Mouse (Mus musculus) frontal cortex, adult 2 months (tissue): ENCODE data around the gene Fabp6. TPM values are rescaled to one million over a fixed set of nuclear protein-coding genes. Genes with fewer than 3 reads are reported as not detected.

Source experiments
- DNase-seq, 2 experiments: peaks; one replicate each; pipeline ENCODE4 v3.0.0; 2022; ENCODE audit warnings: low spot score in 1 of 2; ENCODE audit errors: extremely low spot score in 1 of 2
- polyA plus RNA-seq: library from polyadenylated mRNA; depleted of rRNA; stranded (reverse); fragments of >200 nt; gene quantifications from 2 replicates; pipeline ENCODE4 v1.2.3, GENCODE M21; 2012

The Fabp6 gene
- polyA plus RNA-seq, 1 experiment, result not detected

DNA sequence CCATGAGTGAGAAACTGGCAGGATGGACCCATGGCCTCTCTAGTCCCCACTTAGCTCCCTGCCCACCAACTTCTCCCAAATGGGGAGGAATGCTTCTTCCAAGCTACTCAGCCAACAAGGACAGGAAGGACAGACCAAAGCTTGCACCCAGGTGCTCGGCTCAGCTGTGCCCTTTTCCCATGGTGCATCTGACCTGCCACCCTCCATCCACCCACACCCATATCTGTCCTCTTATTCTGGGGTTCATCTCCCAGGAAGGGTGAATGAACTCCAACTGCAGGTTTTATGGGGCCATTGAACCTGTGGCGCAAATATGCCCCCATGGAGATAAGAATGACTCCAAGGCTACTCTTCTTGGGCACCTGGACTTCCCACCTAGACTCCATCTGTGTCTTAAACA is 2.9 kb upstream of the Fabp6 start:
- DNase-seq, result no peak

DNA sequence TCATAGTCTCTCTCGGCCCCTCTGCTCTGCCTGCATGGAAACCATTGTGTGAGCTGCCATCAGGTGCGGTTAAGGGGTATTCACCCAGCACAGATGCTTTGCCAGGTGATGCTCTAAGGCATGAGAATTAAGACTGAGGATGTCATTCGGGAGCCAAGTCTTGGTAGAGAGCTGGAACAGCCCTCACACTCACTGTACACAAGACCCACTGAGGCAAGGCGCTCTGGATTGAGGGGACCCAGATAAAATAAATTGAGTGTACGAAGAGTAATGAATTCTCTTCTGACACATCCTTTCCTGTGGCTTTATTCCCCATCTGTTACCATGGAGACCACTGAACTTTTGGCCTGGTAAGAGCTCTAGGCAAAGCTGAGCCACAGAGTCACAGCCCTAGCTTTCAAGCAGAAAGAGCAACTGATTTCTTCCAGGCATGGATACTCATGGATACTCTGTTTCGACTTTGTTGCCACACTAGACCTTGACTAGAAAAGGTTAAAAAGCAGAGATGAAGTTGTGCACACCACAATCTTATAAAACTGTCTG is 11.7 kb downstream of the Fabp6 start:
- DNase-seq, result no peak

DNA sequence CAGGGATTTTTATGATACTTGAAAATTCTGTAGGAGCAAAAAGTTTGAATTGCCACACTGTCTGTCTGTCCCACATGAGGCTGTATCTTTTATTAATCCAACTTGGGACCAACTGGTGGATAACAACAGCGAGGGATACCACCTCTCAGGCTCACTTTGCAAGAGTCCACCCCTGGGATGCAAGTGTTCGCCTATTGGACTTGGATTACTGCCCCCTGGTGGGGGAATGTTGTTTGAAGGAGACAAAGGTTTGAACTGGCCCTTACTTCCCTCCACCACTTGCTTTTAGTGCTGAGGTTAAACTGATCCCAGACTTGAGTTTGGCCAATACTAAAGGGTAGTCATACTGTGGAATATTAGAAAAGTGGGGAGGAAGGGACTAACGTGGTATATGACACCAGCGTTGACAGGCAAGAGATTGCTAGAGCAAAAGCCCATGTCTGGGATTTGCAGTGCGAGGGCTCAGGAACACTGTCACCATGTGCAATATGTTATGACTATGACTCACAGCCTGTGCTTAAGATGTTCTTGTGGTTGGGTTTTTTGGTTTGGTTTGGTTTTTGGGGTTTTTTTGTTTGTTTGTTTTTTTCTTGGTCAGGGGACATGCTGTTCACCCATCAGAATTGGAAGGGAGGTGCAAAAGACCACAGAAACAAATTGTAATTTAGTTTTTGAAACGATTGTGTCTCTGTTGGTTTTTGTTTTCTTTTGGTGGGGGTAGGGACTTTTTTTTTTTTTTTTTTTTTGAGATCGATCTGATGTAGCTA is 14.8 kb downstream of the Fabp6 start, which contains the start of gene 4933415A04Rik:
TSS of gene 4933415A04Rik (plus strand) at position 717 of the 767 bp plus-strand sequence.
- DNase-seq, result peak; percentile 17 to 81

DNA sequence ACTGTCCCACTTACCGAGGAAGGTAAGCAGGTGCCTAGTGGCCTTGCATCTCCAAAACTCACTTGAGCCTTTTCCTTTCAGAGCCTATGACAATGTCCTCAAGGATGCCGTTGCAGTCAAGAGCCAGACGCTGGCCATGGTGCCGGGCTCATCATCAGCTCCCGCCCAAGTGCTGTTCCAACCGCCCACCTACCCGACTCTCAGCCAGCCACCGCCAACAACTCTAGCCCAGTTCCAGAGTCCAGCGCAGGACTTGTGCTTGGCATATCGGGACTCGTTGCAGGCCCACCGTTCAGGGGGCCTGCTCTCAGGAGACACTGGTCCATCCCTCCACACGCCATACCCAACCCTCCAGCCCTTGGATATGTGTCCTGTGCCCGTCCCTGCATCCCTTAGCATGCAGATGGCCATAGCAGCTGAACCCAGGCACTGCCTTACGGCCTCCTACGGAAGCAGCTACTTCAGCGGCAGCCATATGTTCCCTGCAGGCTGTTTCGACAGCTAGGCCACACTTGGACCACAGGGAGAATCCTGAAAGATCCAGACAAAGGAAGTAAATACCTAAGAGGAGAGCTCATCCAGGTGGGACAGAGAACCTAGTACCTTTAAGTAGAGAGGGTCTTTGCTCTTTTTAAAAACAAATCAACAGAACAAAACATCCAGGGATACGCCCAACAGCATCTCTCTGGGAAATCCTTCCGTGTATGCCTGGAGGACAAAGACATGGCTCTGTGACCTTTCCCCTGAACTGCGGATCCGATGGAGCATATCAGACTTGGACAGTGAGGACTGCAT is 15.9 kb downstream of the Fabp6 start:
- DNase-seq, result no peak

DNA sequence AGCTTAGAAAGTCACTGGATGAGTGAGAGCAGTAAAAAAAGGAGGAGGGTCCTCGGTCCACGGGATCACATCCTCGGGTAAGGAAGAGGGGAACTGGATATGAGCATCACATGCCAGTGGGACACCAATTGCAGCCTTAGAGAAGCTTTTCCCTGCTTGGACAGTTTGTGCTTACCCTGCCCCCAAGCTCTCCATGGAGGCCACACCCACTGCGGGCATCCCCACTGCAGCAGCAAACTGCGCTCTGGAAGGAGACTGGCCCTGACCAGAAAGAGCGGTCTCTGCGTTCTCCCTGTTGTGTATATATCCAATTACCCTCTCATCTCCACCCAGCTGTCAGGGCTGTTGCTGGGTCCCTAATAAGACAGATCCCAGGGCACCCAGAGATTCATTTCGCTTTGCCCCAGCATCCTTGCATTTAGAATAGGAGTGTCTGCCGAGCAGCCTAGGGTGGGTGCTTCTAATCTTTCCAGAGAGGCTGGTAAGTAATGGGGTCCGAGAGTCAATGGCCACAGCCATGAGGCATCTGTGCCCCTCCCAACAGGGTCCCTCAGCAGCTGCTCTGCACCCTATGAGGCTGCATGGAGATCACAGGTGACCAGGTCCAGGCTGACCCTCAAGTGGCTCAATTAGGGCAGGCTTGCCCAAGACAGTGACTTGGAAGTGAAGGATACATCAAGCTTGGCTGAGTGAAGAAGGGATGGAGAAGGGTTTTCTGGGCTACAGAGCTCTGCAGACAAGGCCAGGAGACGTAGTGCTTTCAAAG is 23.4 kb downstream of the Fabp6 start:
- DNase-seq, result no peak

DNA sequence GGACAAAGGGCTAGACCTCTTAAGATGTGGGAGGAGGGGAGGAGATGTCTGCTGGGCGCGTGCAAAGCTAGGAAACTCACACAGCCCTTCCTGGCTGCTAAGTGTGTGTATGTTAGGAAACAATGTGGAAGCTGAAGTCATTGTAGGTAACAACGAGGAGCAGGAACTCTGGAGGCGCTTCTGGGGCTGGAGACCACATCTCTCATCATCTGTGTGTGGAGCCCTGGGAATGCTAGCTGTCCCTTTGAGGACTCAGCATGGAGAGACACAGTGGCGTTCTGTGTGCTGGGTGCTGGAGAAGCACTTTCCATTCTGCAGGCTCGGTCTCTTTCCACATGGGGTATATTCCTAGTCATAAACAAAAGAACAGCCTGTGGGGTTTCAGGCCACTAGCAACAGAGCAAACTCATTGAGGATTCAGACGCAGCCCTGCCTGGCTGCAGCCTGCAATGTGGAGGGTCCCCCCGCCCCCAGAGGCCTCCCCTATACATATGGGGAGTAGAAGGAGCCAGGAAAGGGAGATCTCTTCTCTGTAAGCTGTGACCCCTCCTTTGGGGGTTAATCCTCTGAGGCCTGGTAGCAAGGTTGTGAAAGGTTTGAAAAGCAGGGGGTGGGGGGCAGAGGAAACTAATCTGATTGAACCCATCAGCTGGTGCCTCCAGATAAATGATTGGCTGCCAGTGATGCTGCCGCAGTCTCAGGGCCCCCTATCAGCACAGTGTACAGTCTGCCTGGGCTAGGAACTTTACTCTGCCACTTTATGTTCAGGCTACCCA is 25.8 kb downstream of the Fabp6 start:
- DNase-seq, result no peak

DNA sequence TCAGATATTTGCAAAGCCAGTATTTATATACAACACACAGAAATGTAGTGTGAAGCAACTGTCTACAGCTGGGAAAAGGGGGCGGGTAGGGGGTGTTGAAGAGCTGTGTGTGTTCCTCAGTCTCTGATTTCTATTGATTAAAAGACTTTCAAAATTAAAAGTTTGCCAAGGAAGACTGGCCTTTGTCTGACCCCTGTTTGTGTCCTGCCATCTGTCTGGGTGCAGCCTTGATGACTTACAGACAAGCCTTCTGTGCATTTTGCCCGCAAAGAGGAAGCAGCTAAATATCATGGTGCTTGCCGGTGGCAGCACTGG is 26.3 kb downstream of the Fabp6 start:
- no peak for DNase-seq

DNA sequence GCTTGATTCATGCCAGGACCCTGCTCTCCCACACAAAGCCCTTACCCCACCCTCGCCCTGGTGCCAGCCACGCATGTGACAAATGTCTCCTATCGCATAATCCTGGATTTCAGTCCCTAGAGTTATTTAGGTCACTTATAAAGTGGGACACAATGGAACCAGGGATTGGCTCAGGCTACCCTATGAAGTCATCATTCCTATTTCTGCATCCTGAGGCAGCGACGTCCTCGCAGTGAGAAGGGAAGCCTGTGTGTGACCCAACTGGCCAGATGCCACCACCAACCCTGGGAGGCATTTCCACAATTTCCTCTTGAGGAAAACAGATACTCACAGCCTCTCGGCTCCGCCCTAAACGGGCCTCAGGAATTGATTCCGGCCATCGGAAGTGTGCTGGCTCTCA is 31.7 kb downstream of the Fabp6 start:
- DNase-seq, result peak in 1 of 2 experiments; percentile 66

DNA sequence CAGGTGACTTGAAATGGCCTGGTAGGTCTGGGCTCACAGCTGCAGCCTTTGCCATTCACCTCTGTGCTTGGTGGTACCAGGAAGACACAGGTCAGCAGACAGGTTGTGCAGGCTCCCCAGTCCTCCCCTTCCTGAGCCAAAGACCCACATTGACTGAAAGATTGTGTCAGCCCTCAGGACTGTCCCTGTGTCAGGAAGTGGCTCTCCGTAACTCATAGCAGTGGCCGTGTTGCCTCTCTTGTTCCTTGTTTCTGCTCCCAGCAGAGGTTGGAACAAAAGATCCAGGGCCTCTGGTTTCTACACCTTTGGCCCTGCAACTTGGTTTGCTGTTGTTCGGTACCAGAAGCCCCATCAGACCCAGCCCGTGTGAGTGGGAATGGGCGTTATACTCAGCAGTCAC is 32.2 kb downstream of the Fabp6 start:
- no peak for DNase-seq

DNA sequence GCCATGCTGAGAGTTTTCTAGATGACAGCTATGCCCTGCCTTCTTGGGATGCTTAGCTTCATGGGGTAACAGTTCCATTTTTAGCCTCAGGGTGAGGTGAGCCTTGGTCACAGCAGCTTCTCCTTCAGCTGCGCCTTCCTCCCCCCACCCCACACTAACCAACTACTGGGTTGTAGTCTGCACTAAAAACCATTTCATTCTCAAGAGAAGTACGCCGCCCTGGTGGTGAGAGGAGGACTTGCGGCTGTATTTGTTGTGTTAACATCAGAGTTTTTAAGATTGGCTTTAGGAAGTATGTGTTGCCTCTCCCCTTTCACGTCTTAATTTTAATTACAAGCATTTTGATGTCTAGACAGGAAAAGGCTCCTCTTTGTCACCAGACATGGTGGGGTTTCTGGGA is 33.1 kb downstream of the Fabp6 start:
- DNase-seq, result peak; percentile 20 to 53

DNA sequence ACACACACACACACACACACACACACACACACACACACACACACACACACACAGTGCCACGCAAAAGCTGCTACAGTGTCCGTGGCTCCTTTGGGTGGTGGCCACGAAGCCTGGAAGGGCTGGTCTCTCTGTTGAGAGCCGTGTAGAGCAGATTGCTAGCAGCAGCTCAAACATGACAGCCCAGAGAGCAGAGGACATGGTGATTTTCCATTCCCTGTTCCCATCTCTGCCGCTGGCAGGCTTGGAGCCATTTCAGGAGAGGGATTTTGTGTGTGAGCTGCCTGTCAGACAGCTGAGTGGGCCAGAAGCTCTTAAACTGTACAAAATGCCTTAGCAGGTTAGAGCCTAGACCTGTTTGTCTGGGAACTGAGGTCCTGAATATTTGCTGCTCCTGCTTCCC is 34.6 kb downstream of the Fabp6 start:
- DNase-seq, result peak in 1 of 2 experiments; percentile 23

DNA sequence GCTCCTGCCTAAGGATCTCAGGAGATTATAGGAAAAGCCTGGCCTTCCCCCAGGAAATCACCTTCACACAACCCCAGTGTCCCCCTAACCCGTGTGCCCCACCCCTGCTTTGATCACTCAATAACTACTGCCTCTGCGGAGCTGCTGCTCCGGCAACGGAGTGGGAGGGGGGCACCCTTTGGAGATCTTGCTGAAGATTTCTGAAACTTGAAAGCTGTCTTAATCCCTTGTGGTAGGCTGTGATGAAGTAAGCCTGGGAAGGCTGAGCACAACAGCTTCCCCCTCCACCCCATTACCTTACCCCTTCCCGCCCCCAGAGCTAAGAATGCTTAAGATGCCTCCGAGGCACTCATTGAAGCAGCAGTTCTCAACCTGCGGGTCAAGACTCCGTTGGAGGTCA is 35.5 kb downstream of the Fabp6 start:
- no peak for DNase-seq

DNA sequence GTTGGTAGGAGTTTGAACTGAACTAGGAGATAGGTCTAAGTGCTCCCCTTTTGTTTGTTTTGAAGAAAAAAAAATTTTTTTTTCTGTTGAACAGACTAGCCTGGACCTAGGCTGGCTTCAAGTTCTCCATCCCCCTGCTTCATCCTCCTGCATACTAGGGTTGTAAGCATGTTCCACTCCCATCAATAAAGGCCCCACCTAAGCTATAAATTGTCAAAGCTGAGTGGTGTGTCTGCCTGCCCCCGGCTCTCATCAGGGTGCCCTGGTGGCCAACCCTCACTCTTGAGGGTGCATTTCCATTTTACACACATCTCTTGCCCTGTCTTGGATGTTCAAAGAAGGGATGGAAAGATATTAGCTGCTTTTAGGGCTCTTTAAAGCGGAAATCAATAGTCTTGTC is 35.9 kb downstream of the Fabp6 start:
- DNase-seq, result no peak

DNA sequence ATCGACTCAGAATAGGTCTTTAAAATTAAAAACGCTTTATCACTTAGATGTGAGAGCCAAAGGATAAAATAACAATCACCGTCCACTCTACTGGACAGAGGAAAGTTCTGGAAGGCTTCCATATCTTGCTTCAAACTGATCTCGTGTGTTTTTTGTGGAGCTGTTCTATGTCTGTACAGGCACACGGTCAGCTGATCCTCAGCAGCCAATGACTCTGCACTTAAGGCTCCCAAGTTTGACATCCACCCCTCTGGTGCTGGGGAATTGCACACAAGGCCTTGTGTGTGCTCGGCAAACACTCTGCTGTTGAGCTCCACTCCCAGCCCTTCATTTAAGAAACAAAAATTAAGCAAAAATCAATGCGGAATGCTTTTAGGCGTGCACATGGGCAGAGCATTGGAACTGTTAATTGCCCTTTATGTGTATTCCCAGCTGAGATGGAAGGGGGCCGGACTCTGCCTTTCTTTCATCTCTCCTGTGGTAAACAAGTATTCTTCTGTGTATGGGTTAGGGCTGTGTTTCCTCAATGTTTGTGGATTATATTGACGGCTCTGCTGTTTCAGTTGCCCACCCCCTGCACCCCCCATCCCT is 37.6 kb downstream of the Fabp6 start:
- no peak for DNase-seq

DNA sequence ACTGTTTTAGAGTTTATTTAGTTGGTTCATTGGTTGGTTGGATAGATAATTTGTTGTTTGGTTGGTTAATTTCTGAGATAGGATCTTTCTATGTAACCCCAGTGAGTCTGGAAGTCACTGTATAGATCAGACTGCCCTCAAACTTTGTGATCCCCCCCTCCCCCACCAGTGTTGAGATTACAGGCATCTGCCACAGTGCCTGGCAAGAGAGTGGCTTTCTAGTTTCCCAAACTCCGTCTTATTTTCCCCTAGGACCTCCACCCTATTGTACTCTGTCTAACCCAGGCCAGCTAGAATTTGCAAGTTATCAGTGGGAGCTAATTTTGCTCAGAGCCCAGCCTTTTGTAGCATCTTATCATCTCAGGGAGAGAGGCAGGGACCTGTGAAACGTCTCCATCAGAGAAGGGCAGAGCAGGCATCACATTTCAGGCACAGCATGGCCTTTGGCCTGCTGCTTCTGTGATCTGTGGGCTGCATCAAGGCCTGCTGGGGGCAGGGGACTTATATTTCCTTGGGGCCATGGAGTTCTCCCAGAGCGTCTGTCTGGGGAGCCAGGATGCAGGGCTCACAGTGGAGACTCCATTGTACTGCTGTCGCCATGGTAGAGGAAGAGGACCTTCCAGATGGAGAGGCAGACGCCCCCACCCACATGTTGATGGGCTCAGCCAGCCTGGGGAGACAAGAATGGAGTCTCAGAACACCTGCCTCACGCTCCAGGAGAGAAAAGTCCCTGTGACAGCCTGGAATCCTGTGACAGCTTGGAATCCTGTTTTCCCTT is 41.6 kb downstream of the Fabp6 start:
- peak; percentile 44 to 52 for DNase-seq

DNA sequence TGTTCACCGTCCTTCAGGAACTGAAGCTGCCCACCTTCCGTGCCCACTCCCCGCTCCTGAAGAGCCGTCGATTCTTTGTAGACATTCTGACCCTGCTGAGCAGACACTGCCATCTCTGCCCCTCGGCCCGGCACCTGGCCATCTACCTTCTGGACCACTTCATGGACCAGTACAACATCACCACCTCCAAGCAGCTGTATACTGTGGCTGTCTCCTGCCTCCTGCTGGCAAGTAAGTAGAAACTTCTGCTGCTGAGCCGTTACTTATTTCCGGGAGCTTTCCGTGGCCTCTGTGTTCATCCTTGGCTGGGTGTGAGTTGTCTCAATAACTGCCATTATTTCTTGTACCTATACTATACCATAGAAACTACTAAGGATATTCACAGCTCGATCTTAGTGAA is 44.8 kb downstream of the Fabp6 start:
- no peak for DNase-seq

DNA sequence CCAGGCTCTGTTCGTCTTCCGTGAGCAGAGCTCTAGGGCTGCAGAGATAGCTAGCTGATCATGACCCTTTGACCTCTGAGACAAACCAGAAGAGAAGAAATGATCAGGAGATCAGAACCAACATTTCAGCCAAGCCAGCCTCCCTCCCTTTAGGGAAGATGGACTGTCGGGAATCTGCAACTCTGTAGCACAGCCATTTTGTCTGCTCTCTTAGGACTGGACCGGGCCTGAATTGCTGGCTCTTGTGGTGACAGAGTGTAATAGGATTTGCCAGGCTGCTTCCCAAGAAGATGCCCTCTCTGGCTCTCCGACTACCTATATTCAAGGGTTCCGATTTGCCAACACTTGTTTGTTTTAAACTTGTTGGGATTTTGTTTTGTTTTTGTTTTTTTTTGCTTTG is 48.7 kb downstream of the Fabp6 start:
- no peak for DNase-seq

DNA sequence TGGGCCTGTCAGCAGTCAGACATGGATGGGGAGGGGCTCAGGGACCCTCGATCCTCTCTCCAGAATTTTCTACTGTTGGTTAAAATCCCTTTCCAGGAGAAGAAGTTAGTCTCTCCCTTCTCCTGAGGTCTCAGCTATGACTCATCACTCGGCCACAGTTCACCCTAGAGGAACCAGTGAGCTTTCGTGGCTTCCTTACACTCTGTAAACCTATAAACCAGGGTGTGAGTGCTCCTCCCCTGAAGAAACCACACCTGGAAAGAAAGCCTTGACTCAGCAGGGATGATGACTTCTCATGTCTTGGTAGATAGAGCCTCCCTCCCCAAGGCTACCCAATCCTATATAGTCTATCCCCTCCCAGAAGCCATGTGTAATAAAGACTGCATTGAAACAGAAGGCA is 49.6 kb downstream of the Fabp6 start:
- DNase-seq, result no peak

DNA sequence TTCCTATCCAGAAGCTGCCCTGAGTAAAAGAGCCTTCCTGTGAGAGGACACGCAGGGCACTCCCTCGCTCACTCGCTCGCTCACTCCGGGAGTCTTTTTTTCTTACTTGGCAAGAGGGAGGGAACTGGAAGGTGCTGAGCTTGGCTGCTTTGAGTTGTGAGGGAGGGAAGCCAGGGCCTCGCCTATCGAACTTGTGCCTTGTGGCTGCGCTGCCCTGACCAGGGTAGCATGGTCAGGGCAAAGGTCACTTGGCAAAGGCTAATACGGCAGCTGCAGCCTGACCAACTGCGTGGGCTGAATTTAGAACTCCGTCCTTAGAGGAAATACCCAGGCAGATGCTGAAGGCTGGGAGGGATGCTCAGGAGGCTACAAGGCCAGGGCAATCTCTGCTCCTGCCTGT is 51.6 kb downstream of the Fabp6 start:
- no peak for DNase-seq
